Mouse (Mus musculus) adrenal gland, postnatal 4 days (tissue): ENCODE results near the gene Dst. TPM values are rescaled to one million over a fixed set of nuclear protein-coding genes. Genes with fewer than 3 reads are reported as not detected.

Source experiments
- DNase-seq, 2 experiments: peaks; one replicate each; pipeline ENCODE4 v3.0.0; 2021 to 2022; ENCODE audit warnings: low spot score in 2 of 2, mixed read lengths in 2 of 2
- total RNA-seq, 2 experiments: library from RNA; stranded (reverse); gene quantifications; 2 replicates each; pipeline ENCODE4 v1.2.3; 2021

Gene Dst
- total RNA-seq, 2 experiments from 2014 or later: 136 to 151 TPM

GRCm38 (mm10) chr1:33925283-33925682 lies 17.3 kb downstream of the Dst start:
- DNase-seq: no peak

DNA sequence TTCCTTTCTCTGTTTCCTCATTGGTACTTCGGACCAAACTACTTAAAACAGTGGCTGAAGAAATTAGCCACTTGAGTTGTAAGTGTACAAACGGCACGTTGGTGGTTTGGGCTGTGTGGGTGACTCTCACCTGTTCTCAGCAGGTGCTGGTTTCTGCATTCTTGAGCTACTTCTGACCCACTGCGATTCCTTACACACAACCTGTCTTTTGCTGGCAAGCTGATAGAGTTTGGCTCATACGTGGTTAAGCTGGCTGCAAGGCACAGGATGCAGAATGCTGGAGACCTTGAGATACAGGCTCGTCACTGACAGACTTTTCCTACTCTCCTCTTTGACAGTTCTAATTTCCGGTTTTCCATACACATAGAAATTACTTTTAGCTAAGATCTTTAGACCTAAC lies 19.4 kb downstream of the Dst start:
- no peak for DNase-seq

- no peak for DNase-seq
These were observed 23.8 kb downstream of the Dst start for GRCm38 (mm10) chr1:33931791-33932190.

GRCm38 (mm10) chr1:33932196-33932595 lies 24.2 kb downstream of the Dst start:
- no peak for DNase-seq

DNA sequence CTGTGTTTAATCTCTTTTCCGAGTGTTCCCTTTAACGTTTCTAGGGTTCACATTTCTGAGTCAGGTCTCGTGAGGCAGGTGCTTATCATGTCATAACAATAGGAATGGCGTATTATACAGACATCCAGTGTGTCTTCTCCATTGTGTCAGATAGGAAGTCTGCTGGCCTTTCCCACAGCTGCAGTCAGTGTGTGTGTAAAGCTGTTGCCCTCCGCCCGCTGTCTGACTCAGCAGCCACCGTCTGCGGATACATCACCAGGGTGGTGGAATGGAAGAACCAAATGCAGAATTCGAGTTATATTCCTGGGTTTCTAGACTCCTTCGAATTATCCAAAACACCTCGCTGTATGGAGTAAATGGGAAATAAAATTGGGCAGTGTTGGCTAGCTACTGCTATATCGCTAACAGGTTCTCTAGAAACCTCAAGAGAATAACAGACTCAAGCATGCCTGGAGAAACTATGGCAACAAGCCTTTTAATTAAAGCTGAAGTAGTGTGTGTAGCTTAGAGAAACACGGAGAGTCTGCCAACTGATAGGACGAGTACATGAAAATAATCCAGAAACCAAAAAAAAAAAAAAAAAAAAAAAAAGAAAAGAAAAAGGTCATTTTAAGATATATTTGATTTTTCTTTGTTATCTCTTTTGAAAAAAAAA lies 24.9 kb downstream of the Dst start:
- no peak for DNase-seq

- no peak for DNase-seq
These were observed 27.9 kb downstream of the Dst start for GRCm38 (mm10) chr1:33935946-33936345.

- no peak for DNase-seq
These were observed 31.8 kb downstream of the Dst start for GRCm38 (mm10) chr1:33939828-33940227.

DNA sequence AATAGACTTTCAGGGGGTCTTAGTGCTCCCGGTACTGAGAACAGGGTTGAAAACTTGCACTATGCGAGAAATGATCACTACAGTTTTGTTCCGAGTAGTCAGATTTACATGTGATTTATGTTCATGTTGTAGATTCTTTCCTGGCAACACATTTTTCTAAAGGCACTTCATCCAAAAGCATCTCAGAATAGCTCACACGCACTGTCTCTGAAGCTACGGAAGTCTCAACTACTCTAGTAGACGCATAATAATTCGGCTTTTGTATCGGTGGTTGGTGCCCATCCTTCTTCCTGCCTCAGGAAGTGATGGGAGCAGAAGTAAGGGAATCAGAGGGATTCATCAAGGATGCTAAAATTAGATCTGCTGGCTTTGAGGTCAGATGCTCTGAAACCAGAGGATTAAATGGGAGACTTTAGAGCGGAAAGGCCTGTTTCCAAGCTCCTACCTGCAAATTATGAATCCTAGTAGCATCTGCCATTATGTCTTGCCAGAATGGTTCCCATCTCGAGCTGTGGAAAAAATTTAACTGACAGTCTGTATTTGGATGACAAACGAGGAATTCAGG lies 32.4 kb downstream of the Dst start:
- DNase-seq: no peak

DNA sequence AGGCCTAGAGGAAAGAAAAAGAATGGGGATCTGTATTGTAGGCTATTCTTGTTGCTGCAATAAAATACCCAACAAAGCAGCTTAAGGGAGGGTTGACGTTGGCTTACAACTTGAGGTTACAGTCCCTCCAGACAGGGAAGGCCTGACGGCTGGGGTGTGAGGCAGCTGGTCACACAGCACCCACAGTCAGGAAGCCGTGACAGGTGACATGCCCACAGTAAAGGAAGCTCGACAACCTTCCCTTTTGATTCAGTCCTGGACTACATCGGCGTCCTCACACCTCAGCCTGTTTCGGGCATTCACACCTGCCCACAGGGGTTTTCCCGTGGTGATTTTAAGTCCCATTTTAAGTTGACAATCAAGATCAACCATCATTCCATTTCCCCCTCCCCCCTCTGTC lies 34.6 kb downstream of the Dst start:
- DNase-seq: no peak

GRCm38 (mm10) chr1:33943943-33944342 lies 35.9 kb downstream of the Dst start:
- no peak for DNase-seq

DNA sequence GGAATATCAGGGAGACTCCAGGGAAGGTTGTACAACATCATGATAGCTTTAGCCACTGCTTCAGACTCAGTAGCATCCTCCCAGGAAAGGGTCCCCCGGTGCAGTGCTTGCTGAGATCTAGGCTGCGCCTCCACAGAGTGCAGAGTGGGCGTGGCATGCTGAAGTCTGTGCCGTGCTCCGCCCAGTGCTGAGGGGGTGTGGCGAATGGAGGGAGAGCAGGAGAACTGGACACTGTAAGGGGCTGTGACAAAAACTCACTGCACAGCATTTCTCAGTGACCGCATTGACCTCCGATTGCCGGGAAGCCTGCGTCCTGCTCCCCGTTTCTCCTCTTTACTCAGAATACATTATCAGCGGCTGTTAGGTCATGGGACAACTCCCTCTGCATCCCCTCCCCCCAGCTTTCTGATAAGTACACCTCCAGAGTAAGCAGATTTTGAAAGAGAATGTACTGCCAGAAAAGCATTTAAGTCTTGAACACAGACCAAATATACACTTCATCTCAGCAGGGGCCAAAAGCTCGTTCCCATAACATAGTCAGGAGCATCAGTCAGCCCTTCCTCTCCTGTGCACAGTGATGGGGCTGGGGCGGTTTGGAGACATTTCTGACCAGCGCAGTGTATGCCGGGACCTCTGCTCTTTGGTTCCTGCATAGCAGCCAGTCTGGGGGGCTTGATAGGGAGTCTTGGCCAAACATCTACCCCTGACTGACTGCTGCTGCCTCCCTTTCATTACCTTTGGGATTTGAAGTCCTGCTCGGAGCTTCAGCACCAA lies 37.1 kb downstream of the Dst start:
- DNase-seq: peak in 1 of 2 experiments; percentile 26

DNA sequence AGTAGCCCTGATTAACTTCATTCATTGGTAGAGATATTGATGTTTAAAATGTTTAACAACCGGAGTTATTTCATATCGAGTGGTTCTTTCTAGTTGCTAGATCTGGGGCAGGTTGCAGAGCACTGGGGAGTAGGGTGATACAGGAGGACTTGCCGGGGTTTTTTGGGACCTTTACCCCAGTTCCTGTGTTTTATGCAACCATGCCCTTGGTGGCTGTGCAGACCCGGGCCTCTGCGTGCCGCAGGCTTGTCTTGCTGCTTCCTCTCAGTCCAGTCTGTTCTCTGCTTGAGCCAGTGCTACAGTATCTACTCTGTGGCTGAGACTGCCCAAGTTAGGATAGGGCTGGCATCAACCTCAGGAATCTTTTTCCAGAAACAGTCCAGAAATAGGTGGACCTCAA lies 37.7 kb downstream of the Dst start:
- no peak for DNase-seq

DNA sequence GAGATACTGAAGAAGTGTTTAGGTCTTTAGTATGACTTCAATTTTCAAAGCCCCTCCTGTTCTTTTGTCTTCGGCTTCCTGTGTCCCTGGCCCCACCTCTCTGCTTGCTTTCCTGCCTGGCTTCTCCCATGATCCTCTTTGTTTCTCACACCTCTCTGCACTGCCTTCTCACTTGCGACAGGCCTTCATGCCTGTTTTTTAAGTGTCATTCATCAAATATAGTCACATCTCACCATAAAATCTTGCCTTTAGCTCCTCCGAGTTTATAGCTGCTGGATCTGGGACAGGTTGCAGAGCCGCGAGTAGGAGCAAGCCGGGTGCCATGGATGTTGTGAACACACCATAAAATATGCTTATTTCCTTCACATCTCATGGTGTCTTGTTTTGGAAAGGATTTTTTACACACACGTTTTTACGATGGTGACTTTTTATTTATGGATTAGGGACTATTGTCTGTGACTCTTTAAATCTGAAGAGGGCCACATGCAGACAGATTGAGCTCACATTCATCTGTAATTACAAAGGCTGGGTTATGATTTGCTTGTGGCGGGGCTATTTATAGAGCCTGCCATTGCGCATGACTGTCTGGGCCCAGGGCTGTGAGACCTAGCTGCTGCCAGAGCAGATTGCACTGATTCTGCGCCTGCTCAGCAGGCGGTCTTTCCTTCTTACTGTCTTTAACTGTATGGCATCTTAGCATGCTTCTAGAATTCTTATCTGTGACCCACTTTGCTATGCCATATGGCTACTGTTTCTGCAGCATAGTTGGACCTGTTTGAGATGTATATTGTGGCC lies 38.8 kb downstream of the Dst start:
- no peak for DNase-seq

- no peak for DNase-seq
These were observed 39.8 kb downstream of the Dst start for GRCm38 (mm10) chr1:33947838-33948237.

GRCm38 (mm10) chr1:33948511-33948910 lies 40.5 kb downstream of the Dst start:
- no peak for DNase-seq

GRCm38 (mm10) chr1:33955626-33956025 lies 47.6 kb downstream of the Dst start:
- no peak for DNase-seq

DNA sequence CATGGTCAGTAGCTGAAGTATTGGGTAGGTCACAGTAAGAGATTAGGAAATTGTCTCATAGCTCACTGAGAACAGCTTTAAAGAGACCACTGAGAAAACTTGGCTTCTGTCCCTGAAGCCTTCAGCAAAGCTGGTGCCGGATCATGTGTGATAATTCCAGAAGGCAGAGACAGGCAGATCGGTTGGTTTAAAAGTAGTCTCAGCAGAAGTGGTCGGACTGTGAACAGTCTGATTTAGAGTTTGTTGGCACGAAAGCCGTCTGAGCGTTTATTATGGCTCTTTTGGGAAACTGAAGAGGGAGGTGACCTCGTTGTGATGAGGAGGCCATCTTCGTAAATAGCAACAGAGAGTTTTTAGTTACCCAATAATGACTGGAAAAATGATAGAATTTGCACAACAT lies 52.4 kb downstream of the Dst start:
- no peak for DNase-seq

- no peak for DNase-seq
These were observed 56.6 kb downstream of the Dst start for GRCm38 (mm10) chr1:33964643-33965042.

DNA sequence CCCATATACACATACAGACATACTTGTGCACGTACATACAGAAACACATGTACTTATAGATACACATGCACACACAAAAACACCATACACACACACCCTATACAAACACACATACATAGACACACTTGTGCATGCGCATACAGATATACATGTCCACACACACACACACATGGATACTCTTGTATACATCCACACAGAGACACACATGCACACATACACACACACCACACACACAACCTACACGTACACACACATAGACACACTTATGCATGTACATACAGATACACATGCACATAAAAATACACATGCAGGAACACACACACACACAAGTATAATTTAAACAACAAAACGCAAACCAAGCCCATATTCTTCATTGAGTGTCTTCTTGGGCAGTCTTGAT lies 57.8 kb downstream of the Dst start:
- no peak for DNase-seq

DNA sequence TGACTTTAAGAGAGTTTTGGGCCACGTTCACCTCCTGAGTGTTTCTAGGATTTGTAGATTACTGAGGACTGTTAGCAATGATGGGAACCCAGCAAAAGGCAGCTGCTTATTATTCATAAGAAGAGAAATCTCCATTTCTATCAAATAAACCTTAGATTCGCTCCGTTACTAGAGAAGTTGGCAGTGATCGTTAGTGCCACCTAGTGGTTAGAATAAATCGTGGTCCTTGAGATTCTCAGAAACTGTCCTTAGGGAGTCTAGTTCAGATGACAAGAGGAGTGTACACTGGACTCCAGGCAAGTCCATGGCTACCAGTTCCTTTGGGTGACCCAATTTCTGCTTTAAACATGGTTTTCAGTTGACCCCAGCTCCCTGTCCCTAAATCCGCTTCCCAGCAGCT lies 58.3 kb downstream of the Dst start:
- DNase-seq: no peak

GRCm38 (mm10) chr1:33967206-33967605 lies 59.2 kb downstream of the Dst start:
- DNase-seq: no peak

DNA sequence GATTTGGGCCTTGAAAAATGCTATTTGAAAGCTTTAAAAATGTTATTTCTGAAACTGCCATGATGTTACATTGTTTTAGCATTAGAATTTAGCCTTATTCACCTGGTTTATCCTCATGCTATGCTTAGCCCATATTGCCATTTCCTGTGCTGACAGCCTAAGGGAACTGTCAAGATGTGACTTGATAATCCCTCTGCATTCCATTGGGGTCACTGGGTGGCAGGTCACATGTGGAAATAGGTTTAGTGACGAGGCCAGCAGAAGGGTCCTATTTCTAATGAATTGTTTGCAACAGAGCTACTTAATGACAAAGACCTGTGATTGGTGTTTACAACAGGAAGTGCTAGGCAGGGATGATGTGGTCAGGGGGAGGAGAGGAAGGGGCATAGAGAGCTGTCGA lies 61.9 kb downstream of the Dst start:
- DNase-seq: no peak
